Mouse (Mus musculus): Measurements from ENCODE around the gene Fjx1. TPM values are rescaled to one million over a fixed set of nuclear protein-coding genes. Genes with fewer than 3 reads are reported as not detected.

Gene Fjx1
- polyA plus RNA-seq, 1 experiment from 2014 or later = 30.7 TPM

GRCm38 (mm10) chr2:102437357-102438030 is 14.8 kb downstream of the Fjx1 start:
- Histone ChIP-seq H3K36me3 (ENCODE audit: control insufficient read depth, insufficient read depth, low read length) (no peaks in the 10 kb centered on the region), H3K4me1 (replicated peaks; ENCODE audit: control insufficient read depth, insufficient read depth, low read length) (no peaks in the 10 kb centered on the region), H3K27ac (ENCODE audit: low read depth, low read length) (no peak overlapping the region), H3K27me3 (ENCODE audit: control insufficient read depth, insufficient read depth, low read length) (no peaks in the 10 kb centered on the region), H3K9me3 (ENCODE audit: control insufficient read depth, low read length) (no peaks in the 10 kb centered on the region), H3K4me2 (ENCODE audit: low read depth, low read length, severe bottlenecking) (no peak overlapping the region), H3K4me3 (ENCODE audit: low read depth, low read length) (no peak overlapping the region), H3K9ac (ENCODE audit: low read length) (no peak overlapping the region)
- ATAC-seq (replicated peaks; ENCODE audit: low FRiP score) (no peak), DNase-seq (ENCODE audit: low spot score) (no peak)
- WGBS = 23% methylated on average over 8 of the region's 8 CpGs

- no peaks in the 10 kb centered on the region for H3K9me3 ChIP-seq (ENCODE audit: control insufficient read depth, low read length)
- no peak overlapping the region for H3K27ac ChIP-seq (ENCODE audit: low read depth, low read length)
- no peak overlapping the region for H3K4me3 ChIP-seq (ENCODE audit: low read depth, low read length)
- H3K9ac ChIP-seq (ENCODE audit: low read length) = no peak overlapping the region
- H3K36me3 ChIP-seq (ENCODE audit: control insufficient read depth, insufficient read depth, low read length) = no peaks in the 10 kb centered on the region
- no peak overlapping the region for H3K4me2 ChIP-seq (ENCODE audit: low read depth, low read length, severe bottlenecking)
- H3K4me1 ChIP-seq (replicated peaks; ENCODE audit: control insufficient read depth, insufficient read depth, low read length) = no peaks in the 10 kb centered on the region
- DNase-seq (ENCODE audit: low spot score) (no peak), ATAC-seq (replicated peaks; ENCODE audit: low FRiP score) (no peak)
- H3K27me3 ChIP-seq (ENCODE audit: control insufficient read depth, insufficient read depth, low read length) = no peaks in the 10 kb centered on the region
- WGBS = 89% methylated on average over 1 of the region's 1 CpGs
Observed at GRCm38 (mm10) chr2:102433879-102434278, 18.4 kb downstream of the Fjx1 start.

GRCm38 (mm10) chr2:102431084-102431483 is 21.2 kb downstream of the Fjx1 start:
- DNase-seq (ENCODE audit: low spot score) = no peak
- Histone ChIP-seq H3K27ac (ENCODE audit: low read depth, low read length) (no peak overlapping the region), H3K4me1 (replicated peaks; ENCODE audit: control insufficient read depth, insufficient read depth, low read length) (no peaks in the 10 kb centered on the region; the same call in 1 of the 2 replicates), H3K4me2 (ENCODE audit: low read depth, low read length, severe bottlenecking) (no peak overlapping the region), H3K9ac (ENCODE audit: low read length) (no peak overlapping the region), H3K9me3 (ENCODE audit: control insufficient read depth, low read length) (no peaks in the 10 kb centered on the region), H3K4me3 (ENCODE audit: low read depth, low read length) (no peak overlapping the region), H3K27me3 (ENCODE audit: control insufficient read depth, insufficient read depth, low read length) (no peaks in the 10 kb centered on the region), H3K36me3 (ENCODE audit: control insufficient read depth, insufficient read depth, low read length) (no peaks in the 10 kb centered on the region)
- ATAC-seq (replicated peaks; ENCODE audit: low FRiP score) = no peak
- 65% methylated on average over 4 of the region's 4 CpGs for WGBS

- no peak overlapping the region for H3K4me3 ChIP-seq (ENCODE audit: low read depth, low read length)
- ATAC-seq (replicated peaks; ENCODE audit: low FRiP score) = no peak
- H3K36me3 ChIP-seq (ENCODE audit: control insufficient read depth, insufficient read depth, low read length) = no peaks in the 10 kb centered on the region
Observed at GRCm38 (mm10) chr2:102427974-102428373, 24.3 kb downstream of the Fjx1 start.

GRCm38 (mm10) chr2:102426434-102426833 is 25.9 kb downstream of the Fjx1 start:
- ATAC-seq (replicated peaks; ENCODE audit: low FRiP score) (no peak), DNase-seq (ENCODE audit: low spot score) (no peak)
- H3K4me2 ChIP-seq (ENCODE audit: low read depth, low read length, severe bottlenecking) = no peak overlapping the region
- H3K4me3 ChIP-seq (ENCODE audit: low read depth, low read length) = no peak overlapping the region
- no peak overlapping the region for H3K9ac ChIP-seq (ENCODE audit: low read length)
- no peak overlapping the region for H3K27ac ChIP-seq (ENCODE audit: low read depth, low read length)
- 54% methylated on average over 3 of the region's 3 CpGs for WGBS
- H3K27me3 ChIP-seq (ENCODE audit: control insufficient read depth, insufficient read depth, low read length) = no peaks in the 10 kb centered on the region
- no peaks in the 10 kb centered on the region for H3K9me3 ChIP-seq (ENCODE audit: control insufficient read depth, low read length)
- no peaks in the 10 kb centered on the region for H3K36me3 ChIP-seq (ENCODE audit: control insufficient read depth, insufficient read depth, low read length)
- no peaks in the 10 kb centered on the region; the same call in 1 of the 2 replicates for H3K4me1 ChIP-seq (replicated peaks; ENCODE audit: control insufficient read depth, insufficient read depth, low read length)

More at GRCm38 (mm10) chr2:102427974-102428373, 24.3 kb downstream of the Fjx1 start:
- Histone ChIP-seq H3K4me2 (ENCODE audit: low read depth, low read length, severe bottlenecking) (no peak overlapping the region), H3K27ac (ENCODE audit: low read depth, low read length) (no peak overlapping the region), H3K9me3 (ENCODE audit: control insufficient read depth, low read length) (no peaks in the 10 kb centered on the region), H3K27me3 (ENCODE audit: control insufficient read depth, insufficient read depth, low read length) (no peaks in the 10 kb centered on the region), H3K9ac (ENCODE audit: low read length) (no peak overlapping the region), H3K4me1 (replicated peaks; ENCODE audit: control insufficient read depth, insufficient read depth, low read length) (no peaks in the 10 kb centered on the region; the same call in 1 of the 2 replicates)
- no peak for DNase-seq (ENCODE audit: low spot score)

- Histone ChIP-seq H3K27ac (ENCODE audit: low read depth, low read length) (no peak overlapping the region), H3K9me3 (ENCODE audit: control insufficient read depth, low read length) (no peaks in the 10 kb centered on the region), H3K4me3 (ENCODE audit: low read depth, low read length) (no peak overlapping the region), H3K36me3 (ENCODE audit: control insufficient read depth, insufficient read depth, low read length) (no peaks in the 10 kb centered on the region), H3K4me1 (replicated peaks; ENCODE audit: control insufficient read depth, insufficient read depth, low read length) (no peaks in the 10 kb centered on the region), H3K27me3 (ENCODE audit: control insufficient read depth, insufficient read depth, low read length) (no peaks in the 10 kb centered on the region), H3K4me2 (ENCODE audit: low read depth, low read length, severe bottlenecking) (no peak overlapping the region), H3K9ac (ENCODE audit: low read length) (no peak overlapping the region)
- DNase-seq (ENCODE audit: low spot score) = no peak
- no peak for ATAC-seq (replicated peaks; ENCODE audit: low FRiP score)
- 91% methylated on average over 14 of the region's 14 CpGs for WGBS
Observed at GRCm38 (mm10) chr2:102416149-102416743, 36.1 kb downstream of the Fjx1 start.

- no peaks in the 10 kb centered on the region for H3K36me3 ChIP-seq (ENCODE audit: control insufficient read depth, insufficient read depth, low read length)
- DNase-seq (ENCODE audit: low spot score) (no peak), ATAC-seq (replicated peaks; ENCODE audit: low FRiP score) (no peak)
- H3K4me1 ChIP-seq (replicated peaks; ENCODE audit: control insufficient read depth, insufficient read depth, low read length) = 0 out of 2 replicates have a peak, but pooled peaks cover 3% of the 10 kb centered on the region
- no peaks in the 10 kb centered on the region for H3K27me3 ChIP-seq (ENCODE audit: control insufficient read depth, insufficient read depth, low read length)
- 94% methylated on average over 2 of the region's 2 CpGs for WGBS
- H3K9ac ChIP-seq (ENCODE audit: low read length) = no peak overlapping the region
- no peak overlapping the region for H3K27ac ChIP-seq (ENCODE audit: low read depth, low read length)
- no peaks in the 10 kb centered on the region for H3K9me3 ChIP-seq (ENCODE audit: control insufficient read depth, low read length)
- H3K4me3 ChIP-seq (ENCODE audit: low read depth, low read length) = no peak overlapping the region
- no peak overlapping the region for H3K4me2 ChIP-seq (ENCODE audit: low read depth, low read length, severe bottlenecking)
Observed at GRCm38 (mm10) chr2:102412738-102413137, 39.6 kb downstream of the Fjx1 start.

- H3K27me3 ChIP-seq (ENCODE audit: control insufficient read depth, insufficient read depth, low read length) = no peaks in the 10 kb centered on the region
- 81% methylated on average over 4 of the region's 4 CpGs for WGBS
- peaks cover 3% of the 10 kb centered on the region; the same call in 1 of the 2 replicates for H3K4me1 ChIP-seq (replicated peaks; ENCODE audit: control insufficient read depth, insufficient read depth, low read length)
- no peaks in the 10 kb centered on the region for H3K9me3 ChIP-seq (ENCODE audit: control insufficient read depth, low read length)
- H3K9ac ChIP-seq (ENCODE audit: low read length) = no peak overlapping the region
- DNase-seq (ENCODE audit: low spot score) (no peak), ATAC-seq (replicated peaks; ENCODE audit: low FRiP score) (no peak)
- H3K36me3 ChIP-seq (ENCODE audit: control insufficient read depth, insufficient read depth, low read length) = no peaks in the 10 kb centered on the region
- H3K4me2 ChIP-seq (ENCODE audit: low read depth, low read length, severe bottlenecking) = no peak overlapping the region
- H3K4me3 ChIP-seq (ENCODE audit: low read depth, low read length) = no peak overlapping the region
- H3K27ac ChIP-seq (ENCODE audit: low read depth, low read length) = no peak overlapping the region
Observed at GRCm38 (mm10) chr2:102410615-102411014, 41.7 kb downstream of the Fjx1 start.

- H3K4me1 ChIP-seq (replicated peaks; ENCODE audit: control insufficient read depth, insufficient read depth, low read length) = peaks cover 3% of the 10 kb centered on the region; the same call in 1 of the 2 replicates
- no peak overlapping the region for H3K4me2 ChIP-seq (ENCODE audit: low read depth, low read length, severe bottlenecking)
- no peaks in the 10 kb centered on the region for H3K9me3 ChIP-seq (ENCODE audit: control insufficient read depth, low read length)
- 88% methylated on average over 3 of the region's 3 CpGs for WGBS
- no peak overlapping the region for H3K27ac ChIP-seq (ENCODE audit: low read depth, low read length)
- H3K36me3 ChIP-seq (ENCODE audit: control insufficient read depth, insufficient read depth, low read length) = no peaks in the 10 kb centered on the region
- DNase-seq (ENCODE audit: low spot score) (no peak), ATAC-seq (replicated peaks; ENCODE audit: low FRiP score) (no peak)
- H3K4me3 ChIP-seq (ENCODE audit: low read depth, low read length) = no peak overlapping the region
- H3K27me3 ChIP-seq (ENCODE audit: control insufficient read depth, insufficient read depth, low read length) = no peaks in the 10 kb centered on the region
- no peak overlapping the region for H3K9ac ChIP-seq (ENCODE audit: low read length)
Observed at GRCm38 (mm10) chr2:102409741-102410140, 42.6 kb downstream of the Fjx1 start.

Measured in forebrain, embryonic 11.5 days (tissue).